Mouse (Mus musculus) liver, embryonic 14.5 days (tissue): Measurements from ENCODE around the gene Trio. TPM values are rescaled to one million over a fixed set of nuclear protein-coding genes. Genes with fewer than 3 reads are reported as not detected.
"Not testable (repeated sequence)": the region's sequence is repeated elsewhere in the genome, so short reads cannot be mapped to it uniquely, and the experiment has no call there.

ENCODE experiments used
- ATAC-seq: fragments of 200-750 bp; cut with Nextera tagmentation; 2 replicates; pipeline ENCODE4 v1.8.0; 2017; ENCODE audit warnings: moderate number of reproducible peaks, mild to moderate bottlenecking, moderate library complexity; ENCODE audit not compliant: insufficient read depth
- DNase-seq, 3 experiments: peaks; one replicate each; pipeline ENCODE4 v3.0.0-alpha.2; 2012 to 2013; ENCODE audit warnings: low read depth in 3 of 3, low spot score in 3 of 3
- H3K27ac ChIP-seq: fragments of 300-500 bp; sonication (generic); 2 replicates; pipeline ENCODE4 v1.5.1; 2014; ENCODE audit warnings: moderate library complexity, mild to moderate bottlenecking, control low read depth, inconsistent platforms
- H3K27me3 ChIP-seq: fragments of 300-500 bp; sonication (generic); 2 replicates; pipeline ENCODE4 v1.6.1; 2014; ENCODE audit warnings: mild to moderate bottlenecking, low read length, moderate library complexity; ENCODE audit not compliant: control insufficient read depth, insufficient read depth
- H3K36me3 ChIP-seq: fragments of 300-500 bp; sonication (generic); replicated peaks from 2 replicates; pipeline ENCODE4 v1.6.1; 2014; ENCODE audit warnings: low read depth; ENCODE audit not compliant: control insufficient read depth, insufficient read depth
- H3K4me1 ChIP-seq, 2 experiments: fragments of 200-500 bp in 1 of 2; fragments of 300-500 bp in 1 of 2; sonication (generic) in 1 of 2; replicated peaks; 2 replicates each; pipeline ENCODE4 v1.6.1; 2012 to 2014; ENCODE audit warnings: antibody characterized with exemption in 1 of 2, inconsistent platforms in 1 of 2, low read length in 1 of 2; ENCODE audit not compliant: control insufficient read depth in 2 of 2, insufficient read depth in 2 of 2
- H3K4me2 ChIP-seq: fragments of 300-500 bp; sonication (generic); 2 replicates; pipeline ENCODE4 v1.6.1; 2014; ENCODE audit warnings: low read depth, mild to moderate bottlenecking, control low read depth, moderate library complexity
- H3K4me3 ChIP-seq, 2 experiments: fragments of 200-500 bp in 1 of 2; fragments of 300-500 bp in 1 of 2; sonication (generic) in 1 of 2; 2 replicates each; pipeline ENCODE4 v1.5.1; 2012 to 2014; ENCODE audit warnings: low read depth in 2 of 2, low read length in 2 of 2, mild to moderate bottlenecking in 2 of 2, control low read depth in 1 of 2, inconsistent platforms in 1 of 2, moderate library complexity in 1 of 2; ENCODE audit not compliant: insufficient read depth in 1 of 2
- H3K9ac ChIP-seq: fragments of 300-500 bp; sonication (generic); replicated peaks from 2 replicates; pipeline ENCODE4 v1.6.1; 2014; ENCODE audit warnings: mild to moderate bottlenecking, control low read depth, moderate library complexity
- H3K9me3 ChIP-seq: fragments of 300-500 bp; sonication (generic); 2 replicates; pipeline ENCODE4 v1.6.1; 2016; ENCODE audit warnings: low read length, mixed read lengths; ENCODE audit not compliant: control insufficient read depth
- CTCF ChIP-seq: IDR thresholded peaks from 2 replicates; pipeline ENCODE4 v1.5.1; 2016; ENCODE audit warnings: antibody characterized with exemption, low read depth, control low read depth
- EP300 ChIP-seq: IDR thresholded peaks from 2 replicates; pipeline ENCODE4 v1.6.1; 2016; ENCODE audit warnings: antibody characterized with exemption, low read depth
- WGBS: fragments of 180-500 bp; shearing (Covaris S2); extraction: QIAGEN DNeasy Blood & Tissue Kit; methylation state at CpG from one replicate; pipeline ENCODE4 v1.1.7; 2014; ENCODE audit not compliant: insufficient replicate concordance; 5-methylcytosine and 5-hydroxymethylcytosine counted together
- polyA plus RNA-seq, 2 experiments: library from polyadenylated mRNA; depleted of rRNA in 1 of 2; stranded (reverse) in 1 of 2; unstranded in 1 of 2; fragments of >200 nt; fragmentation: Nextera tagmentation in 1 of 2; extraction: Ambion mirVana in 1 of 2; gene quantifications; 2 replicates each; pipeline versions ENCODE4 v1.2.1 to v1.2.3; 2012 to 2014

Trio gene
- polyA plus RNA-seq, 2 experiments, result 2.6 to 6.0 TPM

DNA sequence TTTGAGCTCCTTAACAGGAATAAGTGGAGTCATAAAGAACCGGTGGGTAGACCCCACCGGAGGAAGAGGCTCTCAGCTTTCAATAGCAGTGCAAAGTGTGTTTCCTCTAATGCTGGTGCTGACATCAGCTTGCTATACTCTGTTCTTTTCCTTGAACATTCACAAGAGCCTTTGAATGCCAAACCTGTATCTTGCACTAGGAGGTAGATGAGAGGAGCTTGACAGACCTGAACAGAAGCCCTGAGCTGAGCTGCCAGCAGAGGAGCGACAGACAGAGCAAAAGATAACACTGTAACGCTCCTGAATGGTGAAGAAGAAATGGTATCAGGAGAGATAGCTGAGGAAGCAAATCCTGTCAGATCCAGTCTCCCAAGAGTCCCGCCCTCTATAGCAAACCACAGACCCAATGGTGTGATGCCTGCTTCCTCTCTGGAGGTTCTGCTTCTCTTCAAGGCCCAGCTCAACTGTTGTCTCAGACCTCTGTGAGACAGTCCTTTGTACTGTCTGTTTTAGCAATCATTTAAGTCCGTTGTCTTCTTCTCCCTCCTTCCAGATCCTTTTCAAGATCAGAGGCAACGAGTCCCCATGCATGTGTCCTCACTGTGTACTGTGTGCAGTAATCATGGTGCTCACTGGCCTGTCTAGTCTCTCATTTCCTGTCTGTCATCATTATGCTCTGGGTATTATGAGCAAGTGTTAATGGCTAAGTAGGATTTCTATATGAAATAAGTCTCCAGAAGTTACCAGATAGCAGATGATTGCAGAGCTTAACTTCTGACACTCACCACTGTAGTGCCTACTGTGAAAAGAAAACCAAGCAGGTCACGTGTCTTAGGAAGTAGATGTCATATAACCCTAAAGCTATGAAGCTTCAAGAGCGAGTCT lies 300.6 kb downstream of the Trio start:
- H3K4me1 ChIP-seq, result peaks cover 0 to 17% of the 10 kb centered on the region in 2 experiments; a peak in 3 of 4 replicates
- H3K36me3 ChIP-seq, result no peaks in the 10 kb centered on the region
- WGBS, result 16% methylated on average over 9 of the region's 9 CpGs
- ATAC-seq, result no peak
- no peak overlapping the region for H3K4me3 ChIP-seq
- no peak overlapping the region for H3K27ac ChIP-seq
- H3K4me2 ChIP-seq, result peak overlapping the region; percentile 32
- H3K9ac ChIP-seq, result no peak overlapping the region
- H3K27me3 ChIP-seq, result no peaks in the 10 kb centered on the region
- DNase-seq, result no peak
- no peak for TF ChIP-seq EP300
- no peak for TF ChIP-seq CTCF
- no peaks in the 10 kb centered on the region for H3K9me3 ChIP-seq

GRCm38 (mm10) chr15:27724298-27724697 lies 301.4 kb downstream of the Trio start:
- Histone ChIP-seq H3K27ac (no peak overlapping the region), H3K27me3 (no peaks in the 10 kb centered on the region), H3K4me3 (0 out of 4 replicates have a peak overlapping the region, but pooled peaks of 1 of the 2 experiments have one; percentile 4), H3K9ac (no peak overlapping the region), H3K4me2 (peak overlapping the region; percentile 32), H3K36me3 (no peaks in the 10 kb centered on the region), H3K4me1 (peaks cover 0 to 17% of the 10 kb centered on the region in 2 experiments; a peak in 3 of 4 replicates), H3K9me3 (no peaks in the 10 kb centered on the region)
- DNase-seq (no peak), ATAC-seq (no peak)
- WGBS, result 11% methylated on average over 6 of the region's 6 CpGs
- TF ChIP-seq CTCF (no peak), EP300 (no peak)

DNA sequence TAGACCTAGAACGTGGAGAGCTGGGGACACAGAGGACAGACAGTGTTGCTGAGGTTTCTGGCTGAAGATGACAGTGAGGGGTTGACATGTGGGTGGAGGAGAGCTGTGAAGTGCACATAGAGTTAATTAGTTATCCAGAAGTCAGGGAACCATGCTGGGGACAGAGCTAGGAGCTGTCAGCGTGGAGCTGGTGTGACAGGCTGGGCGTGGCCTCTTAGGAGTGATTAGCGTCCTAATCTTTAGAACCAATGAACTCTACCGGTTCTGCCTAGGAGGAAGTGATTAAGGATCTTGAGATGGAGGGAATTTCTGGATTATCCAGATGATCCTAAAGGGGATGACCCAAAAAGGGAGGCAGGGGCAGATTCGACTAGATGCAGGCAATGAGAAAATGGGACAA lies 301.9 kb downstream of the Trio start:
- TF ChIP-seq EP300 (no peak), CTCF (no peak)

GRCm38 (mm10) chr15:27720297-27720696 lies 305.4 kb downstream of the Trio start:
- H3K27ac ChIP-seq, H3K27me3 ChIP-seq, DNase-seq, H3K9me3 ChIP-seq, H3K9ac ChIP-seq, H3K36me3 ChIP-seq, ATAC-seq, H3K4me3 ChIP-seq, H3K4me2 ChIP-seq: not testable (repeated sequence)
- H3K4me1 ChIP-seq, result peaks cover 0 to 16% of the 10 kb centered on the region in 2 experiments; a peak in 3 of 4 replicates
- WGBS, result 67% methylated on average over 8 of the region's 8 CpGs

More for the DNA sequence above, 301.9 kb downstream of the Trio start:
- Histone ChIP-seq H3K4me1 (peaks cover 0 to 17% of the 10 kb centered on the region in 2 experiments; a peak in 3 of 4 replicates), H3K4me3 (no peak overlapping the region), H3K4me2 (peak overlapping the region; percentile 32), H3K9me3 (no peaks in the 10 kb centered on the region), H3K27ac (no peak overlapping the region), H3K27me3 (no peaks in the 10 kb centered on the region), H3K9ac (no peak overlapping the region), H3K36me3 (no peaks in the 10 kb centered on the region)
- DNase-seq, result no peak
- ATAC-seq, result no peak
- WGBS, result 15% methylated on average over 6 of the region's 6 CpGs

- ATAC-seq, result no peak
- no peak overlapping the region for H3K4me2 ChIP-seq
- 41% methylated on average over 7 of the region's 7 CpGs for WGBS
These were observed 307.0 kb downstream of the Trio start for GRCm38 (mm10) chr15:27718668-27719067.

More at GRCm38 (mm10) chr15:27718668-27719067, 307.0 kb downstream of the Trio start:
- H3K27ac ChIP-seq, result no peak overlapping the region
- H3K27me3 ChIP-seq, result no peaks in the 10 kb centered on the region
- no peak overlapping the region for H3K4me3 ChIP-seq
- H3K36me3 ChIP-seq, result no peaks in the 10 kb centered on the region
- TF ChIP-seq EP300, result no peak
- TF ChIP-seq CTCF, result no peak
- H3K4me1 ChIP-seq, result peaks cover 0 to under 1% of the 10 kb centered on the region in 2 experiments; a peak in 2 of 4 replicates
- DNase-seq, result no peak
- H3K9ac ChIP-seq, result no peak overlapping the region
- H3K9me3 ChIP-seq, result no peaks in the 10 kb centered on the region
